Mouse (Mus musculus): ENCODE data around the gene Olfr1434.
"Not testable (repeated sequence)": the region's sequence is repeated elsewhere in the genome, so short reads cannot be mapped to it uniquely, and the experiment has no call there.

Olfr1434 gene

GRCm38 (mm10) chr19:12279554-12279953 is at the start of gene Olfr1434:
Gene Olfr1434 (plus strand): TSS chr19:12279854.
- DNase-seq: no peak

- not testable (repeated sequence) for DNase-seq
Observed at GRCm38 (mm10) chr19:12232496-12232895, 47.2 kb upstream of the Olfr1434 start, which contains the start of gene Olfr1432. Gene Olfr1432 (minus strand): TSS chr19:12232596.

DNA sequence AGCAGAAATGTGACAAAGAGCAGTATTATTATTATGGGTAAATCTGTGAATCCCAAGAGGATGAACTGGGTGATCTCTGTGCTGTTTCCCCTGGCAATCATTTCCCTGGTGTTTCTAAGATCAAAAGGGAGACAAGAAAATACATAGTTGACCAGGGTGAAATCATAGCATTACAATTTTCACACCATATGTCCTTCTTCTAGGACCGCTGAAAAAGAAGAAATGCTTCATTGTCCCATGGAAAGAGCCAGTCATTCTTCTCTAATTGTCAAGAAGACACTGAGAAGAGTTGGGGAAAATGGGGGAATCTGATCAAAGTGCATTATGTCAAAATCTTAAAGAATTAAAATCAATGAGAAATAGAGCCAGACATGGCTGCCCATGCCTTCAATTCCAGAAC is 38.1 kb upstream of the Olfr1434 start, which contains the start of gene Olfr262:
Gene Olfr262, minus strand, starts transcription at position 101 of the 400 bp plus-strand sequence.
- no peak for DNase-seq

GRCm38 (mm10) chr19:12260732-12261131 is 18.9 kb upstream of the Olfr1434 start, which contains the start of gene Olfr235:
Gene Olfr235 (plus strand): TSS chr19:12261032.
- DNase-seq: no peak

DNA sequence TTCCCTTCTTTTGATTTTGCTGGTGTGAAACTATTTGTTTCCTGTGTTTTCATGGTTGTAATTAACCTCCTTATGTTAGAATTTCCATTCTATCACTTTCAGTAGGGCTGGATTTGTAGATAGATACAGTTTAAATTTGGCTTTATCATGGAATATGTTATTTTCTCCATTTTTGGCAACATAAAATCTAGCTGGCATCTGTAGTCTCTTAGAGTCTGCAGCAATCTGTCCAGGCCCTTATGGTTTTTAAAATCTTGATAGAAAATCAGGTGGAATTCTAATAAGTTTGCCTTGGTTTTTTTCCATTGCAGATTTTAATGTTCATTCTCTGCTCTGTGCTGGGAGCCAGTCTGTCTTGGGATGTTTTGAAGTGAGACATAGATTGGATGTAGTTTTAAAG is 13.3 kb downstream of the Olfr1434 start:
- no peak for DNase-seq

- DNase-seq: not testable (repeated sequence)
Observed at GRCm38 (mm10) chr19:12299030-12299429, 19.4 kb downstream of the Olfr1434 start, which contains the start of gene Olfr1436. Gene Olfr1436 (minus strand): TSS chr19:12299130.

GRCm38 (mm10) chr19:12325001-12325400 is 45.3 kb downstream of the Olfr1434 start, which contains the start of gene Olfr1437:
Gene Olfr1437 (minus strand): TSS chr19:12325101.
- no peak for DNase-seq

Measured in cerebellum, postnatal 25 days (tissue).